Mouse (Mus musculus): ENCODE measurements around the gene Hps1.

DNA sequence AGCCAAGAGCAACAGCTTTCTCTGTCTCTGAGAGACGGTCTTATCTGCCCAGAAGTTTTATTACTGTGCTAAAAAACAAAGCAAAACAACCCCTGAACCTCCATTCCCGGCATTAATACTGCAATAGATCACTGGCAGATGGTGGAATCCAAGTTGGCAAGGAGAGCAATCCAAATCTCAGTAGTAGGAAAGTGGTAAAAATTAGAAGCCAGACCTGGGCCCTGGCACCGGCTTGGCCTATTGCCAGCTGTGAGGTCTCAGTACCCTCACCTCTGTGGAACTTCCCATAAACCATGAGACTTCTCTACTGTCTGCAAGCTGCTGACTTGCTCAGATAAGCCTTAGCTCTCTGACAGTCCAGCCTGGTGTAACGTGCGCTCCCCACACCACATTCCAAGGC, 44.8 kb downstream of the Hps1 start:
- TF ChIP-seq CTCF (IDR thresholded peaks at IDR 0.05; ENCODE audit: low read depth) (no peak), EP300 (optimal IDR thresholded peaks at IDR 0.05) (no peak)

Measured in stomach, postnatal 0 days (tissue).